Mouse (Mus musculus) midbrain, embryonic 14.5 days (tissue): ENCODE measurements at regions not wholly inside any gene's neighbourhood (a gene's known extent, or its start where the extent isn't known, plus 50 kb on each side); places are given as distances from the start of the nearest gene placed in this dataset.

ENCODE experiments used
- ATAC-seq: fragments of 200-750 bp; cut with Nextera tagmentation; 2 replicates; pipeline ENCODE4 v1.8.0; 2017; ENCODE audit warnings: moderate number of reproducible peaks, moderate library complexity; ENCODE audit not compliant: low FRiP score, low TSS enrichment
- DNase-seq: peaks from one replicate; pipeline ENCODE4 v3.0.0-alpha.2; 2015
- H3K27ac ChIP-seq: fragments of 300-500 bp; sonication (generic); replicated peaks from 2 replicates; pipeline ENCODE4 v1.5.1; 2014; ENCODE audit warnings: mild to moderate bottlenecking, low read depth, low read length, moderate library complexity
- H3K27me3 ChIP-seq: fragments of 300-500 bp; sonication (generic); 2 replicates; pipeline ENCODE4 v1.6.1; 2014; ENCODE audit warnings: low read length, control low read depth, mixed read lengths; ENCODE audit not compliant: control insufficient read depth, insufficient read depth
- H3K36me3 ChIP-seq: fragments of 300-500 bp; sonication (generic); 2 replicates; pipeline ENCODE4 v1.6.1; 2014; ENCODE audit warnings: low read length, control low read depth; ENCODE audit not compliant: control insufficient read depth, insufficient read depth
- H3K4me1 ChIP-seq: fragments of 300-500 bp; sonication (generic); 2 replicates; pipeline ENCODE4 v1.6.1; 2014; ENCODE audit warnings: mild to moderate bottlenecking, antibody characterized with exemption, low read length, control low read depth; ENCODE audit not compliant: control insufficient read depth, insufficient read depth
- H3K4me2 ChIP-seq: fragments of 300-500 bp; sonication (generic); 2 replicates; pipeline ENCODE4 v1.6.1; 2014; ENCODE audit warnings: mild to moderate bottlenecking, low read length, moderate library complexity
- H3K4me3 ChIP-seq: fragments of 300-500 bp; sonication (generic); replicated peaks from 2 replicates; pipeline ENCODE4 v1.5.1; 2014; ENCODE audit warnings: low read depth, low read length
- H3K9ac ChIP-seq: fragments of 300-500 bp; sonication (generic); replicated peaks from 2 replicates; pipeline ENCODE4 v1.6.1; 2014; ENCODE audit warnings: mild to moderate bottlenecking, low read length, moderate library complexity
- H3K9me3 ChIP-seq: fragments of 300-500 bp; sonication (generic); 2 replicates; pipeline ENCODE4 v1.6.1; 2016; ENCODE audit warnings: low read length, control low read depth, mixed read lengths; ENCODE audit not compliant: control insufficient read depth
- WGBS: fragments of 180-500 bp; shearing (Covaris S2); extraction: QIAGEN DNeasy Blood & Tissue Kit; methylation state at CpG from one replicate; pipeline ENCODE4 v1.1.7; 2014; 5-methylcytosine and 5-hydroxymethylcytosine counted together

DNA sequence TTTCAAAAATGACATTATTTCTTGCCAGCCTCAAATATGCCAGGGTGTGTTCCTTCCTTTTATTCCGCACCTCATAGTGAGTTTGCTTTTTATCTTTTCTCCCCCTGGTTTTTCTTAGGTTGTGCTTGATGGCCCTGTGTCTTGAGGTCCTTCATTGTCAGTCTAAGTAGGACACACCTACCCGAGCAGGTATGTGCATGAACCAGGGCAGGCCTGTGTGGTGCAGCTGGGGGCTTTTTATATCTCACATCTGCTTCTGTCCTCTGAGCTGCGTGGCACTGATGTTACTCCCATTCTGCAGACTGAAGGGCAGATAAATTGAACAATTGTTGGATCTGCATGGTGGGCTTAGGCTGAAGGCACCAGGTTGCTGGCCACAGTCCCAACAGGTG lies 238.3 kb upstream of the Sox2 start:
- peak overlapping the region; percentile 27 for H3K4me2 ChIP-seq
- H3K9me3 ChIP-seq, result no peaks in the 10 kb centered on the region
- no peaks in the 10 kb centered on the region for H3K36me3 ChIP-seq
- no peak overlapping the region for H3K4me3 ChIP-seq
- peak overlapping the region; percentile 81 for H3K27ac ChIP-seq
- H3K9ac ChIP-seq, result peak overlapping the region; percentile 3; the same call in 1 of the 2 replicates
- WGBS, result 61% methylated on average over 3 of the region's 3 CpGs
- no peaks in the 10 kb centered on the region for H3K27me3 ChIP-seq
- ATAC-seq (peak; percentile 58; the same call in 1 of the 2 replicates), DNase-seq (no peak)
- peaks cover 15% of the 10 kb centered on the region for H3K4me1 ChIP-seq

DNA sequence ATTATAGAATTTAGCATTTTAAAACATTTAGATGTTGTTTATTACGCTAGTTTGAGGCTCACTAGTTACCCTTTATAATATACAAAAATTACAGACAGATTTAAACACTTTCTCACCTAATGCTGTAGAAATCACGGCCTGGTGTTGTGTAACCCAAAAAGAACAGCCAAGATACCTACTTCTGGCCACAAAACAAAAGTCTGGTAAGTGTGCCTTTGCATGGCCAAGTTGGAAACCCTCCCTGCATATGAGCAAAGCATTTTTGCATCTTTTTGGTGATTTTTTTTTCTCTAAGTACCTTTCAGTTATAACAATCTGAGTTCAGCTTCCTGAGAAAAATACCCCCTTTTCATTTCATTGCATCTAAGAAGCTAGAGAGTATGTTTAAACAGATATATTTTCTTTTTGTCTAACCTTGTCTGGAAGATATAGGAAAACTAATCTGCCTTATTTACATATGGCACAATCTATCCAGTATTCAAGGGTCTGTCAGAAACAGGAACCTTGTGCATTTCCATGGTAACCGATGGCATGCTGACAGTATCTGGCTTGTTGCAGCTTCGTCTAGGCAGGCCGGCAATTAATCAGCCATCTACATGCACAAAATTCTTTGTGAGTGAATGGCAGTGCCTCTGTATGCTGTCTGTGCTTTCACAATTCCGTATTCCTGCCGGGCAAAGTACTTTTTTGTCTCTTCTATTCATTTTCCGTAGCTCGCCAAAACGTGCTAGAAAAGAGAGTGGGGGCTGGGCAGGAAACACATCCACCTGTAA lies 238.9 kb upstream of the Sox2 start:
- WGBS, result 21% methylated on average over 10 of the region's 10 CpGs
- Histone ChIP-seq H3K27me3 (no peaks in the 10 kb centered on the region), H3K4me1 (peaks cover 15% of the 10 kb centered on the region), H3K36me3 (no peaks in the 10 kb centered on the region), H3K27ac (peak overlapping the region; percentile 81), H3K9ac (peak overlapping the region; percentile 3; the same call in 1 of the 2 replicates), H3K4me3 (no peak overlapping the region), H3K9me3 (no peaks in the 10 kb centered on the region), H3K4me2 (peak overlapping the region; percentile 27)
- DNase-seq (peak; percentile 86), ATAC-seq (peak; percentile 84)

DNA sequence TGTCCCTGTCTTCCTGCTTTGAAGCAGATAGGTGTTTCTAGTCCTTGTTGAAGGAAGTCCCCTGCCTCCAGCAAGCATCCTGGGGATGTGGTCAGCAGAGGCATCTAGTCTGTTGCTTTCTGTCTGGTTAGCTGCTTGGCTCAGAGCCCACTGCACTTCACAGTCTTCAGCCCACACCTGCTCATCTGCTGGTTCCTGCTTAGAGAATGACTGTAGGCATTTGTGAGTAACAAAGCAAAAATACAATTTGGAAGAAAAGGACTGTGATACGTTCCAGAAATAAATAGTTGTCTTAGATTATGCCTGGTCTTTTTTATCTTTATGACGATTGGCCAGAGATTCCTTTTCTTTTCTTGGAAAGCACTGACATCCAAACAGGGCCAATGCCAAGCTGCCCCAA lies 246.6 kb upstream of the Sox2 start:
- H3K4me1 ChIP-seq, result no peaks in the 10 kb centered on the region
- no peak overlapping the region for H3K4me2 ChIP-seq
- H3K27me3 ChIP-seq, result no peaks in the 10 kb centered on the region
- H3K4me3 ChIP-seq, result no peak overlapping the region
- H3K9ac ChIP-seq, result no peak overlapping the region
- no peaks in the 10 kb centered on the region for H3K36me3 ChIP-seq
- DNase-seq (no peak), ATAC-seq (no peak)
- no peaks in the 10 kb centered on the region for H3K9me3 ChIP-seq
- WGBS, result 87% methylated on average over 2 of the region's 2 CpGs
- H3K27ac ChIP-seq, result no peak overlapping the region

DNA sequence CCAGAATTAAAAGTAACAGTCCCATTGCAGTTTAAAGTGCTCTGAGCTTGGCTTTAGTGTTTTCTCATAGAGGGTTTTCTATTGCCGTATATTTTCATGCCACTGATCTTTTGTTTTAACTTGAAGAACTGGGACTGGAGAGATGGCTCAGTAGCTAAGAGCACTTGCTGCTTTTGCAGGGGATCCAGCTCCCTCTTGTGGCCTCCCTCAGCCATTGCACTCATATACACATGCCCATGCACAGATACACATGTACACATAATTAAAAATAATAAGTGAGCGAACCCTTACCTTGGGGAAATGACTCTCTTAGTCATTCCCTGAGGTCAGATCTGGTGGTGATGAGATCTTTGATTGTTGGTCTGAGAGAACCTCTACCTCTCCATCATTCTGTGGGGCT lies 258.9 kb upstream of the Sox2 start:
- Histone ChIP-seq H3K27ac (no peak overlapping the region), H3K4me1 (no peaks in the 10 kb centered on the region), H3K36me3 (no peaks in the 10 kb centered on the region), H3K4me2 (no peak overlapping the region), H3K9me3 (peaks cover 14% of the 10 kb centered on the region), H3K4me3 (no peak overlapping the region), H3K9ac (no peak overlapping the region), H3K27me3 (no peaks in the 10 kb centered on the region)
- DNase-seq (no peak), ATAC-seq (no peak)
- WGBS, result 95% methylated on average over 2 of the region's 2 CpGs

DNA sequence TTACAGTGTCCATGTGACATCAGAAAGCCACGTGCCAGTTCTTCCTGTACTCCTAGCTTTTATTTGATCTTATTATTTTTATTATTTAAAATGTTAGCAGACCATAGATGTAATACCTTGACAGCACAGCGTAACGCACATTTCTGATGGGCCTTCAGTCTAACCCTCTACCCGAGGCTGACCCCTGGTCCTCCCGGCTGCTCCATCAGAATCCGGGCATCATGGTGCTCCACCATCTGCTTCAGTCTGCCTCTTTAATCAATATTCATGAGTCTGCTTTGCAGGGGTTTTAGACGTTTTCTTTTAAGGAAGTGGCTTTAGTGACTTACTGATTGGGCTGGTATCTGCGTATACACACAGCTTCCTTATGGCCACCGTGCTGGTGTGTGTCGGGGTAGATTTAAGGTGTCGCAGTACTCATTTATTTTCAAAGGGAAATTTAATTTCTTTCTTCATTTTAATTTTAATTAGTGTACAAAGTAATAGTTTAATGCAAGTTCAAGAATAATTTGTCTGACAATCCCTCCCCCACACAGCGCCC lies 265.2 kb upstream of the Sox2 start:
- H3K9me3 ChIP-seq, result no peaks in the 10 kb centered on the region
- H3K27me3 ChIP-seq, result no peaks in the 10 kb centered on the region
- no peak overlapping the region for H3K4me2 ChIP-seq
- DNase-seq, result no peak
- no peak overlapping the region for H3K27ac ChIP-seq
- 56% methylated on average over 12 of the region's 12 CpGs for WGBS
- no peaks in the 10 kb centered on the region for H3K36me3 ChIP-seq
- H3K9ac ChIP-seq, result no peak overlapping the region
- no peak for ATAC-seq
- no peaks in the 10 kb centered on the region for H3K4me1 ChIP-seq
- no peak overlapping the region for H3K4me3 ChIP-seq

DNA sequence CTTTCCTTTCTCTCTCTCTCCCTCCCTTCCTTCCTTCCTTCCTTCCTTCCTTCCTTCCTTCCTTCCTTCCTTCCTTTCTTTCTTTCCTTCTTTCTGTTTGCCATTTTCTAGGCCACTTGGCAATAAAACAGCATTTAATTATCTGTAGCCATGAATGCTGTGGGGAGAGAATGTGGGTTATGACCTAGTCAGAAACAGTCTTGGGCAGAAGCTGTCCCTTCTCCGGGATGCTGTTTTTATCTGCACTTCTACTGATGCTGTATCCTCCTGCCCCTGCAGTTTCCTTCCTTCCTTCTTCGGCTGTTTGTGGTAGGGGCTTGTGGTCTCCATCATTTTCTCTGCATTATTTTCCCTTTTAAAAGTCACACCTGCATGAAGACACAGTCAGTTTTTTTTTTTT lies 272.3 kb upstream of the Sox2 start:
- peak; percentile 27 for DNase-seq
- H3K36me3 ChIP-seq, result no peaks in the 10 kb centered on the region
- no peak overlapping the region for H3K9ac ChIP-seq
- 50% methylated on average over 2 of the region's 2 CpGs for WGBS
- H3K27ac ChIP-seq, result peak overlapping the region; percentile 64; the same call in 1 of the 2 replicates
- ATAC-seq, result no peak
- no peaks in the 10 kb centered on the region for H3K27me3 ChIP-seq
- no peaks in the 10 kb centered on the region for H3K9me3 ChIP-seq
- H3K4me3 ChIP-seq, result no peak overlapping the region
- H3K4me2 ChIP-seq, result peak overlapping the region; percentile 47
- H3K4me1 ChIP-seq, result peaks cover 13% of the 10 kb centered on the region; the same call in 1 of the 2 replicates

DNA sequence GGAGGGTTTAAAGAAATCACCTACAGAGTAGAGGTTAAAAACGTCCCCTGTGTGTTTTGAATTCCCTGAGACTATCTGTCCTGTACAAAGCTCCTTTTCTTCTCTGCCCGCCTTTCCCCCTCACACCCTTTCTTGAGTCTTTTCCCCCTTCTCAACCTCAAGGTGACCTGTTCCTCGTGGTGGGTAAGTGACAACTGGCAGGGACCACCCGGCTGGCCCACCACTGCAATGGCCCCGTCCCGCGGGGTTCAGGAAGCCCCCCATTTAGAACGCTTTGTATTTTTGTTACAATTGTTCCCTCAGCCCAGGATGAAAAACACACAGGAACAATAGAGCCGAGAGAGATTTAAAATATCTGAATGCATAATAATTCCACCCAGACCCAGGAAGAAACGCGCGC lies 272.9 kb upstream of the Sox2 start:
- H3K9ac ChIP-seq, result no peak overlapping the region; the same call in 1 of the 2 replicates
- peak overlapping the region; percentile 47 for H3K4me2 ChIP-seq
- no peak for ATAC-seq
- 21% methylated on average over 12 of the region's 12 CpGs for WGBS
- peak overlapping the region; percentile 41; the same call in 1 of the 2 replicates for H3K27ac ChIP-seq
- peaks cover 13% of the 10 kb centered on the region; the same call in 1 of the 2 replicates for H3K4me1 ChIP-seq
- 0 out of 2 replicates have a peak overlapping the region, but pooled peaks have one; percentile 10 for H3K4me3 ChIP-seq
- H3K36me3 ChIP-seq, result no peaks in the 10 kb centered on the region
- no peaks in the 10 kb centered on the region for H3K27me3 ChIP-seq
- peak; percentile 39 for DNase-seq
- no peaks in the 10 kb centered on the region for H3K9me3 ChIP-seq

DNA sequence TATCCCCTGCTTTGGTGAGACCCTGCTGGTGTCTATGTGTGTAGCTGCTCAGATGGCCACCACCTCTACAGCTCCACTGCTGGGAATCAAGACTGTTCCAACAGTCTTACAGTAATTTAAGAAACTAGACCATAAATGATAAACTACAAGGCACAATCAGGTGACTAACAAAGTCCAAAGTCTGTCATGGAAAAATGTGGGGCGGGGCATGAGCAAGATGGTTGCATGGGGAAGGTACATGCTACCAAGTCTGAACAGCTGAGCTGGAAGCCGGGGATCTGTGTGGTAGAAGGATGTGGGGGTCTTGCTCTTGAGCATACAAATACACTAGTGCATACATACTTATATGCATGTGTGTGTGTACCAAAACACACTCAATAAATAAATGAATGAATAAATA lies 278.8 kb upstream of the Sox2 start:
- Histone ChIP-seq H3K4me2 (no peak overlapping the region), H3K9ac (no peak overlapping the region), H3K4me3 (no peak overlapping the region), H3K4me1 (no peaks in the 10 kb centered on the region), H3K36me3 (no peaks in the 10 kb centered on the region), H3K27ac (no peak overlapping the region), H3K27me3 (no peaks in the 10 kb centered on the region), H3K9me3 (no peaks in the 10 kb centered on the region)
- WGBS, result 94% methylated on average over 2 of the region's 2 CpGs
- no peak for DNase-seq
- ATAC-seq, result no peak

DNA sequence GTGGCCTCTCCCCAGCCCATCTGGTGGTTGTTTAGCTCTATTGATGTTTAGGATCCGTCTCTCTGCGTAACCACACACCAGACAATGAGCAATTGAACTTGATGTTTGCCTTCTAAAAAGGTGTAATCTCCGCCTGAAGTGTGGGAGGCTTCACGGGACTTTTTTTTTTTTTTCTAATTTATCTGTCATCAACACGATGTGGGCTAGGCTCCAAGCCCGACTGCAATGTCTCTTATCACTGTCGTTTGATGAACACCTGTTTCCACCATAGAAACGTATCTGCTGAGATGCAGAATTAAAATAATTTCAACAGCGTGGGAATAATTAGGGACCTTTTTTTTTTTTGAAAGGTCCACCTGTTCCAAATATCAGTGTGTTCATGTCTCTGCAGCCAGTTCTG lies 257.0 kb upstream of the Dnajc19 start:
- no peak for ATAC-seq
- H3K4me1 ChIP-seq, result no peaks in the 10 kb centered on the region
- 88% methylated on average over 9 of the region's 9 CpGs for WGBS

More for the DNA sequence above, 257.0 kb upstream of the Dnajc19 start:
- H3K27ac ChIP-seq, result no peak overlapping the region
- H3K27me3 ChIP-seq, result no peaks in the 10 kb centered on the region
- no peak overlapping the region for H3K4me2 ChIP-seq
- no peaks in the 10 kb centered on the region for H3K9me3 ChIP-seq
- H3K36me3 ChIP-seq, result no peaks in the 10 kb centered on the region
- no peak overlapping the region for H3K4me3 ChIP-seq
- no peak for DNase-seq
- no peak overlapping the region for H3K9ac ChIP-seq
